Mouse (Mus musculus): Measurements from ENCODE around the gene Gm10096. TPM values are rescaled to one million over a fixed set of nuclear protein-coding genes. Genes with fewer than 3 reads are reported as not detected.

Gene Gm10096
- polyA plus RNA-seq (2021; fragmentation: Nextera tagmentation), result not detected in 2 replicates
- long read RNA-seq, experiment 1, result 0 reads
- long read RNA-seq, experiment 2, result 0 reads

GRCm38 (mm10) chrX:28954602-28955001 is at the start of gene Gm10096:
Gene Gm10096 (minus strand): TSS chrX:28954702.

